In the genomic region with DNA sequence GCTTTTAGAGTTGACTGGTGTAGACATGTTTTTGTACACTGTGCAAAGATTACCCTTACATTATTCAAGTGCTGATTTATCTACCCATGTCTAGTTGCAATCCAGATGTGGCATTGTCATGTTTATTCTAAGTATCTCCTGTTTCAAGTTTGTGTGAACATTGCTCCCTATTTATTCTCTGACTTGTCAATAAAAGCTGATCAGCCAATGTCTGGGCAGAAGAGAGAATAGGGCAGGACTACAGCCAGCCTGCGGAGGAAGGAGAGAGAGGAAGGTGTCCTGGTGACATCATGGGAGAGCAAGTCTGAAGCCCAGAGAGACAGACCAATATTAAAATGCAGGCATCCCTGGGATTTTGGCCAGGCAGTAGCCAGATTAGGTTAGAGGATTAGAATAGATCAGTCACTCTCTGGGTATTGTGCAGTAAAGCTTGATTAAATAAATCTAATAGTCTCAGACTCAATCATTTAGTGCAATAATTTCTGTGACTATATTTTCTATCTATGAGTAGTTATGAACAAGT, we compare ENCODE assay signal across 17 mouse cellular contexts.
"Had no signal": no experiment of that assay in that cellular context is flagged by ENCODE, and none has a peak within 500 bp of the region (broad histone marks: within the 10 kb centered on the region; RNA-seq: fewer than 3 reads in every experiment).

No protein-coding gene starts in this region.

- H3K4me3 ChIP-seq: kidney, embryonic 15.5 days; limb, embryonic 10.5 days; limb, embryonic 13.5 days; liver, embryonic 13.5 days; megakaryocyte, embryonic 14.5 days; midbrain, embryonic 12.5 days; stomach, embryonic 15.5 days had no signal

- DNase-seq: kidney, adult 11 months; kidney, adult 8-10 months; kidney, postnatal 10 days; kidney, postnatal 36 days; liver; liver, embryonic 13.5 days; lung, embryonic 14.5 days; right cerebral cortex, postnatal 25 days; spleen, adult 18-20 months; thymus, postnatal 25 days had no signal

- H3K4me2 ChIP-seq: kidney, embryonic 15.5 days; limb, embryonic 13.5 days; liver, embryonic 13.5 days; lung, embryonic 14.5 days; midbrain, embryonic 12.5 days; stomach, embryonic 15.5 days had no signal

- H3K9ac ChIP-seq: kidney, embryonic 15.5 days; limb, embryonic 13.5 days; liver, embryonic 13.5 days; lung, embryonic 14.5 days; midbrain, embryonic 12.5 days; stomach, embryonic 15.5 days had no signal

- H3K9me3 ChIP-seq: kidney, embryonic 15.5 days; limb, embryonic 10.5 days; limb, embryonic 13.5 days; liver, embryonic 13.5 days; megakaryocyte, embryonic 14.5 days; midbrain, embryonic 12.5 days; stomach, embryonic 15.5 days had no signal

- H3K4me1 ChIP-seq: stomach, embryonic 15.5 days had no signal

- ATAC-seq: lung, postnatal 0 days had no signal

- H3K27ac ChIP-seq: kidney, embryonic 15.5 days; limb, embryonic 10.5 days; limb, embryonic 13.5 days; liver, embryonic 13.5 days; midbrain, embryonic 12.5 days; stomach, embryonic 15.5 days had no signal

- H3K27me3 ChIP-seq: kidney, embryonic 15.5 days; limb, embryonic 13.5 days; liver, embryonic 13.5 days; megakaryocyte, embryonic 14.5 days; midbrain, embryonic 12.5 days; stomach, embryonic 15.5 days had no signal
